Mouse (Mus musculus): ENCODE data around the gene Gm20708.

DNA sequence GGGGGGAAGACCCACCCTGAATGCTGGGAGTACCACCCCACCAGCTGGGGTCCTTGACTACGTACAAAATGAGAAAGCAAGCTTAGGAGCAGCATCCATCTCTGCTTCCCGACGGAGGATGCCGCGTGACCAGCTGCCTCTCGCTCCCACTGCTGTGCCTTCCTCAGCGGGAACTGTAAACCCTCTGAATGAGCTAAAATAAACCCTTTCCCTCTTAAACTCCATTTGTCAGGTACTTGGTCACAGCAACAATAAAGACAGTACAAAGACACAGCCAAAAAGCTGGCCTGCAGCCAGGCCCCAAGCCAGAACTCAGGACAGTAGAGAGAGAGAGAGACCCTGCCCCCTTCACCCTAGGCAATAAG lies 39.8 kb upstream of the Gm20708 start:
- no peak for TF ChIP-seq ZC3H11A (IDR thresholded peaks at IDR 0.05; ENCODE audit: borderline replicate concordance, low read depth, low read length)
- TF ChIP-seq CHD2 (IDR thresholded peaks at IDR 0.05; ENCODE audit: low read depth, low read length) = no peak
- TF ChIP-seq MAFK (IDR thresholded peaks at IDR 0.05; ENCODE audit: insufficient read depth, low read depth, low read length) = no peak

Measured in ES-E14 (cell line).